Mouse (Mus musculus): ENCODE measurements at regions not wholly inside any gene's neighbourhood (a gene's known extent, or its start where the extent isn't known, plus 50 kb on each side); places are given as distances from the start of the nearest gene placed in this dataset.
A peak's percentile ranks its signal among the peaks of the same experiment; 100 is the strongest.
"Not testable (repeated sequence)": the region's sequence is repeated elsewhere in the genome, so short reads cannot be mapped to it uniquely, and the experiment has no call there.

DNA sequence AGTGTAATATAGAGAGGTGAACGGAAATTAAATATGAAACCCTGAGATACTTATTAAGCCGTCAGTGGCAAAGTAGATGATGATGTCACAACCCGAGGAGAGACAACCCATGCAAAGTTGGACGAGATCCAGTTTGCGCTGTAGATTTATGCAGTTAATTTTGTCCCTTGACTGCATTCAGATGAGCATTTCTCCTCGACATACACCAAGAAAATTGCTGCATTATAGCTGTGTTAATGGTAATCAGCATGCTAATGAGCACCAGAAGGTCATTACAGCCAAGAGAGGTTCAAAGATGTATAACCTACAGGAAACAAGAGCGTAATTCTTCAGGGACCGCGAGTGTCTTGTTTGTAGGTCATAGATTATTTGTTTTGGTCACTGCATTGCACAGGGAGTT lies 313.2 kb downstream of the Rbm26 start:
- no peak for DNase-seq (ENCODE audit: low spot score in 2 of 2)
- intact Hi-C loops (cut with DNase I), result no loop called here

DNA sequence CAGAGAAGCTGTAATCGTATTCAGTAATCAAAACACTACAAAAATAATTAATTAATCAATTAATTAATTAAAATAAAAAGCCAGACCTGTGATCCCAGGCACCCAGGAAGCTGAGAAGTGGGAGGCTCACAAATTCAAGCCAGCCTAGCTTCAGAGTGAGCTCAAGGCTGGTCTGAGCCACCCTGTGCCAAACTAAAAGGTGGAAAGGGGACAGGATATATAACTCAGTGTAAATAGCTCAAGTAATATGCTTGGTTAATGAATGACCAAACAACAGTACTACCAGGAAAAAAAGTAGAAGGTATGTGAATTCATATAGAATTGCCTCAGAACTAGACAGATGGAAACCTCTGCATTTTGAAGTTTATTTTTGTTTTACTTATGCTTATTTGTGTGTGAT lies 321.2 kb downstream of the Rbm26 start:
- no peak for DNase-seq (ENCODE audit: low spot score in 2 of 2)
- intact Hi-C loops (cut with DNase I), result no loop called here

DNA sequence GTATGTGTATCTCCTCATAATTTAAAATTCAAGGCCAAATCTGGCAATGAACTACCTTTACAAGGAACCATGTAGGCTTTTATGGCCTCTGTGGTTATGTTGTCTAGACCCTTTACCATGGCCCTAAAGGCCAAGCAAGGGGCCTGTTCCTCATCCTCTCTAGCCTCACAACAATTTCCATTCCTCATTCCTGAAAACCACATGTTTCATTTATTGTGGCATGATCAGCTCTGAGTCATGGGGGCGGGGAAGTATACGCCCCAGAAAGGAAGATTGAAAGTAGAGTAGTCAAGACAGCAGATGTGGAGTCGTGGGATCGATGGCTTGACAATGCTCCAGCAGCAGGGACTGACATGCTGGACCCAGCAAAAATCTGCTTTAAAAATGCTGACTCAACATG lies 326.8 kb upstream of the Rnf219 start:
- intact Hi-C loops (cut with DNase I), result no loop called here
- no peak for DNase-seq (ENCODE audit: low spot score in 2 of 2)

DNA sequence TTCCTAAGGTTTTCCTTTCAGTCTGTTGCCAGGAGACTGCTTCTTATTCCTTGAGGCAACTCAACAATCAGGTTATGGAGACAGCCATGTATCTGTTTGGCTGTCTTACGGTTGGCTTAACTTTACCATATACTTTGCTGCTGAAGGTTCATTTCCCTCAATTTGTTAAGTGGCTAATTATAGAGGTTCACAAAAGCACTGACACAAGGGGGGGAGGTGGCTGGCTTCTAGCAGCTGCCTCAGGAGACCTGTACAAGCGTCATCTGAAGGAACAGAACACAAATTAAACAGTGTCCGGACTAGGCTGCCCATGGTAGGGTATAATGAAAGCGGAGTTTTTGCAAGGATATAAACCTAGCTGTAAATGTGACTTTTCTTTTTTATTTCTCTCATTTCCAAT lies 305.0 kb upstream of the Rnf219 start:
- DNase-seq (ENCODE audit: low spot score in 2 of 2), result no peak
- intact Hi-C loops (cut with DNase I), result no loop called here

DNA sequence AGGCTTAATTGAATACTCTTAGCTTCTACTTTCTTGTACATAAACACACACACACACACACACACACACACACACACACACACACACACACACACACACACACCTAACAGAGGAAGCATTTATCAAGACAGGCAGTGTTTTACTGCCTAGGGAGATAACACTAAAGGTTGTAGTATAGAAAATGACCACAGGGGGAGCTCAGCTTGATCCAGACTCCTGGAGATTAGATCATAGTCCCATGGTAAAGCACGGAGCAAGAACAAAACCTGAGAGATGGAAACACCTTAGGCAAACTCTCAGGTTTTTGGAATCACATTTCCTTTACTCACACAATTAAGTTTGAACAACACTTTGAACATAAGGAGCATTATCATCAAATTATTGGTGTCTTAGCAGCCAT lies 302.5 kb upstream of the Rnf219 start:
- intact Hi-C loops (cut with DNase I), result loop anchor here (5.0 kb wide), 1 partner anchor 368 kb away; no protein-coding TSS in a partner anchor
- peak in 1 of 2 experiments; percentile 26 for DNase-seq (ENCODE audit: low spot score in 2 of 2)

DNA sequence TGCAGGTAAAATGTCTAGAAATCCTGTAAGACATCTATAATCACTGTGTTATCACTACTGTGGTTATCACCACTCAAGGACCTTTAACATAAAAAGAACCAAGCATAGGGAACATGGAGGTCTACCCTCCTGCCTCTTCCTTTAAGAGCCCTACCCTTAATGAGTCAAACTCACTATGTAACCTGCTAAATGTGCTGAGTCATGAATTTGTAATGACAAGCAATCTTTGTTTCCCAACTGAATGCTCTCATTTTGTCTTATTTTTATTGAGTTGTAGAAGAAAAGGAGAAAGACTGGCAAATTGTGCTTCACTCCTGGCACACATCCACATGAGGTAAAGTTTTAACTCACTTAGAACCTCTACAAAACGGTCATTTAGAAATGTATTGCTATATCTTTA lies 301.8 kb upstream of the Rnf219 start:
- no peak for DNase-seq (ENCODE audit: low spot score in 2 of 2)
- intact Hi-C loops (cut with DNase I), result loop anchor here (5.0 kb wide), 1 partner anchor 367 kb away; no protein-coding TSS in a partner anchor

DNA sequence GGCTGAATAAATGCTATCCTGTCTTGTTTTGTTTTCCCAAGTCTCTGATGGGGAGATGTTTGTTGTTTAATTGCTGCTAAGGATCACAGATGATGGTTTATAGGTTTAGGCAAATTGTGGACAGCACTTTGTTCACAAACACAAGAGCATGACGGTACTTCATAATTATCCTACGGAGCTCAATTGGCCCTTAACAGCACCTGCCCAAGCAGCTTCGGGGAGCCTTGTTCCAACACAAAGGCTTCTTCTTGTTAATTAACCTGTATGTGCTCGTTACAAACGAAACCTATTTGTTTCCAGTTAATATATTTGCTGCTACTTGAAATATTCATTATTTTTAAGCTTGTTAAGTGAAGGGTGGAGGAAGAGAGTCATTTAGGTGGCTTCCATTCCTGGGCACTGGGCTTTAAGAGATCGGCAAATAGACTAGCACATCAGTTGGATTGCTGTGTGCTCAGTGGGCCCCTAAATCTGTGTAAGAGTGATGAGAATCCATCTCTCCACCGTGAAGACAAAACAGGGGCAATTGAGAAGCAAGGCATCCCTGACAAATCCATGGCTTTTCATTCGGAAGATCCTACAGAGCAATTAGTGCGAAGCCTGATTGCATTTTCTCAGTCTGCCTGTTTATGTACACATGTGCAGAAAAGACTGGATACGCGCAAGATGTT lies 299.6 kb upstream of the Rnf219 start:
- no peak for DNase-seq (ENCODE audit: low spot score in 2 of 2)
- intact Hi-C loops (cut with DNase I), result loop anchor here (5.0 kb wide), 1 partner anchor 365 kb away; no protein-coding TSS in a partner anchor

DNA sequence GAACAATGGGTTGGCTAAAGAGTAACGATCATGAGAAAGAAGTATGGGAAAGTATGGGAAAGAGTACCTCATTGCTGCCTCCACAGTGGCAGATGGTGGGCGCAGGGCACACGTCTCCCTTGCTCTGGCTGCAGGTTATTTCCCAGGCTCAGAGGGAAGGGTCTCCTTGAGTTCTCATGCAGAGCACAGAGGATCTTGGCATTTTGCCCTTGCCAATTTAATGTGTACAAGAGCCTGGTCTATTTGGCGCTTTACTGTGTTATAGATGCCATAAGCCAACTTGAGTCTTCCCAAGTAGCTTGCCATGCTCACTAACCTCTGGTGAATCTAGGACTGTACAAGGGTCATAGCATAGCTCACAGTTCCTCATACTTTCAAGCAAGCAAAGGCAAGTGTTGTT lies 296.7 kb upstream of the Rnf219 start:
- intact Hi-C loops (cut with DNase I), result loop anchor here (10.0 kb wide), 1 partner anchor 1094 kb away; no protein-coding TSS in a partner anchor
- DNase-seq (ENCODE audit: low spot score in 2 of 2), result no peak

DNA sequence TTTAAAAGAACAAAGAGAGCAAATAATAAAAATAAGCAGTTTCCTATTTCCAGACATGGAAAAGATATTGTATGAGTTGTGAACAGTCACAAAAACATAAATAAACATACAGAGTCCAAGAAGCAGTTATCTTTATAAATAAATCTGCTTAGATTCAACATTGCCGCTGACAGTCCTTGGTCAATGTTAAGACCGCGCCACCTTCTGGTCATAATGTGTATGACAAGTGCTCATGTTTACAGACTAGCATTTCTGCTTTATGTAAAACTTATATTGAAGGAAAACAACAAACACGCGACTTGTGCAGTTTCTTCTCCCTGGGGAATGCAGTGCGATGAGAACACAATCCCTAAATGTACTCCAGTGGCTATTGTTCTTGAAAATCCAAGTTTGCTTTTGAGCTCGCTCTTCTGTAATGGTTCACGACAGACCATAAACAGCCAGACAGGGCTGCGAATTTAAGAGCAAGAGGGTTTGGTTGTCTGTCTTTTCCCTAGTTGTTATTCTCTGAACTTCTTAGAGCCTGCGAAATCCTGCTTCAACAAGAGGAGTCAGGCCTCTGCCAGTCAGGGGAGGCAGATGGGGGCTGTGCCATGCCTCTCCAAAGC lies 291.6 kb upstream of the Rnf219 start:
- intact Hi-C loops (cut with DNase I), result loop anchor here (2.0 to 10.0 kb wide), 3 partner anchors 347 to 1089 kb away; partner anchors contain the start of gene Pou4f1
- peak; percentile 89 to 93 for DNase-seq (ENCODE audit: low spot score in 2 of 2)

DNA sequence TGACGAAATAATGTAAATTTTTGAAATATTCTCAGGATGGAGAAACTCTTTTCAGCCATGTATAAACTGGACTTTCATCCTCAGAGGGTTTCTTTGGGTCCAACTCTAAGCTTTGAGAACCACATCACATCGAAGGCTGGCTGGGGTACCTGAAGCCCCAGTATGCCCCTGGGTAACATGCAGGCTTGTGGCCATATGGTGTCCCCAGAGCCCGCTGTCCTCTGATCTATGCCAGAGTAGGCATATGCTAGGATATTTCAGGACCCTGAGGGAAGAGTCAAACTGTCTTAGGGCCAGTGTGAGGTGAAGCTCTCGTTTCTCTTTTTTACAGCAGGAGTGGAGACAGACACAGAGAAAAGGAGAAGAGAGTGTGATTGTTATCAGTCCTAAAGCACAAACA lies 289.6 kb upstream of the Rnf219 start:
- intact Hi-C loops (cut with DNase I), result loop anchor here (5.0 to 10.0 kb wide), 2 partner anchors 345 to 1087 kb away; partner anchors contain the start of gene Pou4f1
- no peak for DNase-seq (ENCODE audit: low spot score in 2 of 2)

DNA sequence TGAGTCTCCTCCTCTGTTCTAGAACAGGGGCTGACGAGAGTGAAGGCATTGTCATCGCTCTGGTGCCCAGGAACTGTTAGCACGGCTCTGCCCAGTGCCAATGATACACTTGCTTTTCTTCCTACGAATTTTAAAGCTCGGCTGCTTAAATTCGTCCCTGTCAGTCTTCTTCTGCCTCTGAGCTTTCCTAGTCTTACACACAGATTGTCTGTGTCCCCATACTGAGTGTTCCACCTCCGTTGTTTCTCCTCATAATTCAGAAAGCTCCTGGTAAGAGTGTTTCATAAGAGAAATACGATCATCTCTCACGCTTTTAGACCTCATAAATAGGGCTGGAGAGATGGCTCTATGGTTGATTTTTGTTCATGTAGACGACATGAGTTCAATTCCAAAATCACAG lies 282.9 kb upstream of the Rnf219 start:
- intact Hi-C loops (cut with DNase I), result no loop called here
- no peak for DNase-seq (ENCODE audit: low spot score in 2 of 2)

DNA sequence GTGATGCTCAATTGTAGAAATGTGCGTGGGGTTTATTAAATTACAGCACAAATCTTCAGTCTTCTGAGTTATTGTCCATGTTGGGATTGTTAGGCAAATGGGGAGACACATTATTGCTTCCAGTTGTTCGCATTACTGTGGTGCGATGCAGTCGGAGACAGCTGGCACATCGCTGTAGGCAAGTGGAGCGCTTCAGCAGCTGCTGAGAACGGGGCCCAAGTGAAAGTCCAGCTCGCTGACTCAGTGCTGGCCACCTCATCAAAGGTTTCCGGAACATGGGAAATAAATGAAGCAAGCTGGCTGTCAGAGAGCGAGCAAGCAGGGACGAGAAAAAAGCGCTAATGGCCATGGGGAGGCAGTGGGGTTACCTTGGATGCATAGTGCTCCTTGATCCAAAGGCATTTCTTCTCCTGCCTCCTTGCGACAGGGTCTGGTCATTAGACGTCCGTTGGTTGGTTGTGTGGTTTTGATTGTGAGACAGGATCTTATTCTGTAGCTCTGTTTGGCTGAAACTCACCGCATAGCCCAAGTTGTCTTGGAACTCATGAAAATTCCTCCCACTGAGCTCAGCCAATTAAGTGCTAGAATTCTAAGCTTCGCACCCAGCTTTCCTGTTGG lies 274.0 kb upstream of the Rnf219 start:
- intact Hi-C loops (cut with DNase I), result no loop called here
- no peak for DNase-seq (ENCODE audit: low spot score in 2 of 2)

DNA sequence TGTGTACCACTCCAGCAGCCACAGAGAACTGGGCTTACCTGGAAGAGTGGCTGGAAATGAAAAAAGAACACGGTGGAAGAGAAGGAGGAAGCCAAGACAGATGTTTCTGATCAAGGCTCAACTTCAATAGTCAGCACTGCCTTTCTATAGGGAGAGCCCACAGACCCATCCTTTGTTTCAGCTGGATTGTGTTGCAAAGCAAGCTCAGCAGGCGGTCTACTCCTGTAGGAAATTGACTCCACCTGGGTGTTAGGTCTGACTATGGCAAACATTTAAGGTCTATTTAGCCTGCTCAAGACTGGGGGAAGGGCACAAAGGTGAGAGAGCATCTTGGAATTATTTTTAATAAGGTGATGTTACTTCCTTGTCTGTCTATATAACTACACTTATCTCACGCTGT lies 266.9 kb upstream of the Rnf219 start:
- intact Hi-C loops (cut with DNase I), result no loop called here
- DNase-seq (ENCODE audit: low spot score in 2 of 2), result no peak

DNA sequence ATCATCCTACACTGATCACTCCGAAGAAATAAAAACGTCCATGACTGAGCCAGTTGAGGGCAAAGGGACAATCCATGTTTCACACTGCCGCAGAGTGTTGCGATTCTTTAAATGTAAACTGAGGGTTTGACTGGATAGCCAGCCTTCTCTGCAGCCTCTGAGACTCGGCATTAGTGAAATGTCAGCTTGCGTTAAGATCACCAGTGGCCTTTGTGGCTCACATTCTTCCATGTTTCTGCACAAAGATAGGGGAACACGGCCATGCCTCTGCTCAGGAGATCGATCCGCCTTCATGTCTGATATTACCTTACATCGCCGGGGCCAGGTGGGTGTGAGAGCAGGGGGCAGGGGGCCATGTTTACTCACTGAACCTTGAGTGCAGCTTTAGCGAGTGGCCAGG lies 262.6 kb upstream of the Rnf219 start:
- intact Hi-C loops (cut with DNase I), result no loop called here
- no peak for DNase-seq (ENCODE audit: low spot score in 2 of 2)

DNA sequence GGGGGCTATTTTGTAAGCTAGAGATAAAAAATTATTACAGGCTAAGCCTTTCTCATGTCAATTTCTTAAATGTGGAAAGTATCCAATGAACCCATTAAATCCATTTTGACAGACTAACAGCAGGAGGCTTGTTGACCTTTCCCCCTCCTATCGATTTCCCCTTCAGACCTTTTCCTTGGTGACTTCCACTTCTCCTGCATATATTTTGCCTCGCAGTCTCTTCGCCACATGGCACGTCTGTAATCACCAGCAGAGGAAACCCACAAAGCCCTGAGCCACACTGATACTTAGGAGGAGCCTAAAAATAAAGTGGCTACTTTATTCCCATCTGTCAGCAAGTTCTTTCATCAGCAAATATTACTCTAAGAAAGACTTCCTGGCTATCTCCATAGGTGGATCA lies 247.5 kb upstream of the Rnf219 start:
- intact Hi-C loops (cut with DNase I), result no loop called here
- no peak for DNase-seq (ENCODE audit: low spot score in 2 of 2)

DNA sequence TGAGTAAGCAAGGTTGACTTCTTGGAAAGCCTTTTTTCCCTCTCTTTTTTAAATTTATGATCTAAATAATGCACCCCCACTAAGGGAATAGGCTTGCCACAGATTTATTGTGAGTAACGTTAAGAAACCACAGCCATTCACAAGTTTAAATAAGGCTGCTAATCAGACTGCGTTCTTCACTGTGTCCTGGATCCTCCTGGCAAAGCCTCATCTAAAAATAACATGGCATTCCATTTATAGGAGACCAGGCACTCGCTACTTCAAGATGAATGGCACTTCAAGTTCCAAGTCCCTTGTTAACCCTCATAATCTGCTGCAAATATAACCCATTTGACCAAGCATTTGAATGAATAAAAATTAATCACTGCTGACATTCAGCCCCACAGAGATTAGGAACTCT lies 211.8 kb upstream of the Rnf219 start:
- peak; percentile 5 to 13 for DNase-seq (ENCODE audit: low spot score in 2 of 2)
- intact Hi-C loops (cut with DNase I), result no loop called here

DNA sequence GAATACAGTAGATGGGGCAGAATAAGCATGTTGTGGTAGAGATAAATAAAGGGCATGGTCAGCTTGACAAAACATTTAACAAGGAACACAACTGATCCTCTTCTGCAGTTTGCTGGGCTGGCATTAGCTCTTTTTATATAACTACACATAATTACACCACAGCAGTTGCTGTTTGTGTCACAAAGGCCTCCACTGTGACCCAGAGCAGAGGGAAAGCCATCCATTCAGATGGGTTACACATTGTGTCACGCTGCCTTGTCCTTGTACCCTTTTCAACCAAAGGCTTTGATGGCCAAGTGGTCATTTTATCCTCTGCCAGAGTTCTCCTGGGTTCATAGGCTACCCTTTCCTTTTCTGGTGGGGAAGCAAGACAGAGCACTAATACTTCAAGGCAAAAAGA lies 209.6 kb upstream of the Rnf219 start:
- no peak for DNase-seq (ENCODE audit: low spot score in 2 of 2)
- intact Hi-C loops (cut with DNase I), result no loop called here

DNA sequence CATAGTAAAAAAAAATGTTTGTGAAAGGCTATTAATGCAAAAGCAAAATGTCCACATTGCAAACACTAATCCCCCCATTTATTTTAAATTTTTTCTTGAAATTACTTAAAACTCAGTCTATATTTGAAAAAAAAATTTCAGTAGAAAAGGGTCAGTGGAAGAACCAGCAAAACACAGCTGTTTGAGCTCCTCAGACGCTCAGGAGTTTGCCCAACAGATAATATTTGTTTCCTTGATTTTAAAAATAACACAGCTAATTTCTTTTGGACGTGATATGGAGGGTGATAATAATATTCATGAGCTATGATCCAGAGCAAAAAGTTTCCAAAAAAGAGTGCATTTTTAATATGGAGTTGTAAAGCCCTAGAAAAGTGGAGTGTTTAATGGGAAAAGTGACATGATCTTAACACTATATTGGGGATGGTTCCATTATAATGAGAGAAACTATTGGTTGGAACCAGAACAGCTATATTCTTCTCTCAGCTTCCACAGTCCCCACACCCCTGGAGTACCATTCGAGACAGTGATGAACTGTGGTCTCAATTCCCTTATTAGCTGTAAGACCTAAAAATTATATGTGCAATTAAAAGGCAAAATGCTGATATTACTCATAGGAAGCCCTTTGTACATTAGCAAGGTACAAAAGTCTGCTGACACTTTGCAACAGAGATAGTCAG lies 209.0 kb upstream of the Rnf219 start:
- intact Hi-C loops (cut with DNase I), result no loop called here
- no peak for DNase-seq (ENCODE audit: low spot score in 2 of 2)

DNA sequence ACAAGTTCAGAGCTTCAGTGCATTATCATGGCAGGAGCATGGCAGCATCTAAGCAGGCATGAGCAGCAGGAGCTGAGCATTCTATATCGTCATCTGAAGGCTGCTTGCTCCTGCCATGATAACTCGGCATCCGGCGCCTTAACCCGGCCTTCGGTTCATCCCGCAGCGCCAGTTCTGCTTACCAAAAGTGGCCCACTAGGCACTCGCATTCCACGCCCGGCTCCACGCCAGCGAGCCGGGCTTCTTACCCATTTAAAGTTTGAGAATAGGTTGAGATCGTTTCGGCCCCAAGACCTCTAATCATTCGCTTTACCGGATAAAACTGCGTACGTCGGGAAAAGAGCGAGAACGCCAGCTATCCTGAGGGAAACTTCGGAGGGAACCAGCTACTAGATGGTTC lies 193.2 kb upstream of the Rnf219 start:
- intact Hi-C loops (cut with DNase I), result not testable (repeated sequence)
- peak; percentile 77 to 85 for DNase-seq (ENCODE audit: low spot score in 2 of 2)

DNA sequence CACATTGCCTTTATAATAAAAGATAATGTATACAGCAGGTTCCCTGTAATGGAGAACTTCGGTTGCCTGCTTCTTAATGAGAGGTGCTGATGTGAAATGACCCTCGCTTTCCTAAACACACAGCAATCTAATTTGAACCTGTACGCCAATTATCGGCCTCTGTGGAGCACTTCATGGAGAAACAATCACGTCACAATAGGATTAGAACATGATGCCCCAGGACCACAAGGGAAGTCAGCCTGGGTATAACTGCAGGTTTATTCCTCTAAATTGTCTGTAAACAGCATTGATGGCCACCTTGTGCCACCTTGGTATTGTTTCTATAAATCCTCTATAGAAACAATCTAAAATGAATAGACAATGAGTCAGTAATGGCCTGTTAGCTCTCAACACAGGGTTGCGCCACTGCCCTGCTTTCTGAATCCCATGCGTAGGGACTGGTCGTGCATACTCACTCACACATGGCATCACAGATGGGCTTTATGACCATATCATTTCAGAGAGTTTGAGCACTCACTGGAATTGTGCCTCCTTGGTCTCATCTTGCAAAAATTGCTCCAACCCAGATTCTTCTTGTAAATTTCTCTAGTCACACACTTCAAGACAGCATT lies 179.9 kb upstream of the Rnf219 start:
- no peak for DNase-seq (ENCODE audit: low spot score in 2 of 2)

More for the DNA sequence above, 179.9 kb upstream of the Rnf219 start:
- intact Hi-C loops (cut with DNase I), result no loop called here
